Mouse (Mus musculus) adrenal gland, adult 8-10 months (tissue): ENCODE data around the gene Ube2n. TPM values are rescaled to one million over a fixed set of nuclear protein-coding genes. Genes with fewer than 3 reads are reported as not detected.

Experiments used
- microRNA-seq, 2 experiments: library from miRNA; unstranded; fragments of <30 nt; microRNA quantifications; one replicate each; pipeline ENCODE4 v1.2.0; 2022
- total RNA-seq, 4 experiments: library from RNA; stranded (reverse); gene quantifications; 2 replicates each; pipeline ENCODE4 v1.2.4; 2022

Ube2n gene
- total RNA-seq, 4 experiments from 2014 or later = 129 to 155 (median 138) TPM

Small RNA genes lying within 50 kb of the gene (microRNA-seq; reads per million reads assigned to microRNA genes)
- 3.7 to 7.2 reads per million in 2 experiments for gene Mir3058

Other genes starting within 250 kb of the Ube2n start
- gene Cradd, start 191.0 kb upstream of the Ube2n start, total RNA-seq = 10 to 100 TPM in 3 of 4 experiments, 1 to 10 TPM in 1; 9.5 to 16.5 (median 13.2) TPM
- gene Socs2, start 98.0 kb upstream of the Ube2n start, total RNA-seq = 10 to 100 TPM; 10.6 to 56.8 (median 12.6) TPM
- 10 to 100 TPM; 80.4 to 93.6 (median 88.5) TPM for gene Mrpl42, start 13.2 kb upstream of the Ube2n start, total RNA-seq
- 100 to 1,000 TPM in 3 of 4 experiments, 10 to 100 TPM in 1; 94.5 to 230 (median 162) TPM for gene Nudt4, start 49.0 kb downstream of the Ube2n start, total RNA-seq
- gene Anapc15-ps, start 158.3 kb downstream of the Ube2n start, total RNA-seq = 1 to 10 TPM in 1 of 4 experiments, not detected in 3; 1.1 TPM